Comparison of ENCODE assay signal across 17 mouse cellular contexts in genomic region chr5:105813036-105813435, GRCm38 (mm10).
"Had no signal": no experiment of that assay in that cellular context is flagged by ENCODE, and none has a peak within 500 bp of the region (broad histone marks: within the 10 kb centered on the region; RNA-seq: fewer than 3 reads in every experiment).

No protein-coding gene starts in this region.

- DNase-seq: lung, embryonic 14.5 days; lung, postnatal 10 days; midbrain, embryonic 14.5 days; retina, postnatal 1 day; right cerebral cortex, adult 18-20 months; right cerebral cortex, postnatal 25 days; right cerebral cortex, postnatal 4 days; spleen, adult 18-20 months; thymus, adult 18-20 months; thymus, postnatal 14 days; thymus, postnatal 36 days had no signal

- H3K4me2 ChIP-seq: lung, embryonic 14.5 days; midbrain, embryonic 12.5 days; neural tube, embryonic 13.5 days; neural tube, embryonic 15.5 days had no signal

- H3K4me3 ChIP-seq: midbrain, embryonic 10.5 days; midbrain, embryonic 12.5 days; myocyte; neural tube, embryonic 13.5 days; neural tube, embryonic 15.5 days had no signal

- ATAC-seq: midbrain, embryonic 16.5 days had no signal

- H3K27me3 ChIP-seq: midbrain, embryonic 12.5 days; neural tube, embryonic 13.5 days; neural tube, embryonic 15.5 days had no signal

- H3K27ac ChIP-seq: midbrain, embryonic 10.5 days; midbrain, embryonic 12.5 days; neural tube, embryonic 13.5 days; neural tube, embryonic 15.5 days had no signal

- H3K9ac ChIP-seq: lung, embryonic 14.5 days; midbrain, embryonic 12.5 days; neural tube, embryonic 13.5 days; neural tube, embryonic 15.5 days had no signal
